Mouse (Mus musculus) megakaryocyte-erythroid progenitor cell, adult 5-6 weeks (primary cell): ENCODE data around the gene Vmn1r203. TPM values are rescaled to one million over a fixed set of nuclear protein-coding genes. Genes with fewer than 3 reads are reported as not detected.
"Not testable (repeated sequence)": the region's sequence is repeated elsewhere in the genome, so short reads cannot be mapped to it uniquely, and the experiment has no call there.

Source experiments
- ATAC-seq: replicated peaks from 2 replicates; pipeline ENCODE4 v1.8.0; 2016; ENCODE audit warnings: mild to moderate bottlenecking, inconsistent platforms; ENCODE audit not compliant: severe bottlenecking, poor library complexity, low FRiP score, low TSS enrichment
- total RNA-seq, 2 experiments: library from RNA; stranded (forward) in 1 of 2; stranded (reverse) in 1 of 2; fragments of 200-1000, 215-1000 nt in 1 of 2; fragments of >200 nt in 1 of 2; fragmentation: Nextera tagmentation in 1 of 2; gene quantifications; 2 replicates each; pipeline ENCODE4 v1.2.3; 2014 to 2017

Gene Vmn1r203
- not detected in 2 replicates for total RNA-seq (2014; fragmentation: Nextera tagmentation)
- total RNA-seq (2017), result not detected in 2 replicates

DNA sequence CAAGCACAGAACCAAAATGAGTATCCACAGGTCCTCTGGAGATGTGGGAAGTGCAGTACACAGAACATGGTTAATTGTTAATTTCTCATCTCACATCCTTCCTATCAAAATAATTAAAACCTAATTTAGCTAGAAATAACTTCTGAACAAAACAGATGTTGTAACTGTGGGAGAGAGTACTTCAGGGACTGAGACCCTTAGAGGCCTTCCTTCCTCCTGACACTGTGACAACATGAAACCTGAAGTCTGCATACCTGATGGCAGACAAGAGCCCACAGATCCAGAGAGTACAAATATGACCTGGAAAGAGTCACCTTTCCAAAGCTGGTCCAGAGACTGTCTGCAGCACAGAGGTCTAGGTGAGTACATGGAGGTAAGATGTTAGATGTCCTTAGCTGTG lies at the start of gene Vmn1r203:
Gene Vmn1r203, plus strand, starts transcription at position 301 of the 400 bp plus-strand sequence.
- ATAC-seq, result no peak

- no peak for ATAC-seq
These were observed 46.3 kb upstream of the Vmn1r203 start, which contains the start of gene Vmn1r201 for GRCm38 (mm10) chr13:22471623-22472022. Gene Vmn1r201, plus strand, starts transcription at chr13:22471923.

GRCm38 (mm10) chr13:22502431-22502830 lies 15.5 kb upstream of the Vmn1r203 start:
- ATAC-seq, result no peak

GRCm38 (mm10) chr13:22505281-22505680 lies 12.6 kb upstream of the Vmn1r203 start, which contains the start of gene Vmn1r202:
Gene Vmn1r202, minus strand, starts transcription at chr13:22505381.
- no peak for ATAC-seq

- ATAC-seq, result not testable (repeated sequence)
These were observed 35.0 kb downstream of the Vmn1r203 start, which contains the start of gene Vmn1r204 for GRCm38 (mm10) chr13:22552898-22553297. Gene Vmn1r204, plus strand, starts transcription at chr13:22553198.

GRCm38 (mm10) chr13:22574911-22575310 lies 57.0 kb downstream of the Vmn1r203 start:
- not testable (repeated sequence) for ATAC-seq

Other genes with a start within 250 kb of the Vmn1r203 start
- not detected in 2 replicates for gene Vmn1r195, start 247.6 kb upstream of the Vmn1r203 start, total RNA-seq (2014; fragmentation: Nextera tagmentation)
- not detected in 2 replicates for gene Vmn1r195, start 247.6 kb upstream of the Vmn1r203 start, total RNA-seq (2017)
- not detected in 2 replicates for gene Vmn1r196, start 228.2 kb upstream of the Vmn1r203 start, total RNA-seq (2014; fragmentation: Nextera tagmentation)
- not detected in 2 replicates for gene Vmn1r196, start 228.2 kb upstream of the Vmn1r203 start, total RNA-seq (2017)
- gene Vmn1r197, start 193.5 kb upstream of the Vmn1r203 start, total RNA-seq (2014; fragmentation: Nextera tagmentation), result not detected in 2 replicates
- gene Vmn1r197, start 193.5 kb upstream of the Vmn1r203 start, total RNA-seq (2017), result not detected in 2 replicates
- not detected in 2 replicates for gene Vmn1r198, start 167.8 kb upstream of the Vmn1r203 start, total RNA-seq (2014; fragmentation: Nextera tagmentation)
- not detected in 2 replicates for gene Vmn1r198, start 167.8 kb upstream of the Vmn1r203 start, total RNA-seq (2017)
- gene Vmn1r199, start 138.3 kb upstream of the Vmn1r203 start, total RNA-seq (2014; fragmentation: Nextera tagmentation), result not detected in 2 replicates
- gene Vmn1r199, start 138.3 kb upstream of the Vmn1r203 start, total RNA-seq (2017), result not detected in 2 replicates
- gene Vmn1r200, start 127.7 kb upstream of the Vmn1r203 start, total RNA-seq (2014; fragmentation: Nextera tagmentation), result not detected in 2 replicates
- gene Vmn1r200, start 127.7 kb upstream of the Vmn1r203 start, total RNA-seq (2017), result not detected in 2 replicates
- not detected in 2 replicates for gene Vmn1r201, start 46.2 kb upstream of the Vmn1r203 start, total RNA-seq (2014; fragmentation: Nextera tagmentation)
- not detected in 2 replicates for gene Vmn1r201, start 46.2 kb upstream of the Vmn1r203 start, total RNA-seq (2017)
- 0.07 TPM in 1 of 2 replicates, not detected in the other for gene Vmn1r202, start 12.7 kb upstream of the Vmn1r203 start, total RNA-seq (2014; fragmentation: Nextera tagmentation)
- gene Vmn1r202, start 12.7 kb upstream of the Vmn1r203 start, total RNA-seq (2017), result not detected in 2 replicates
- not detected in 2 replicates for gene Vmn1r204, start 35.1 kb downstream of the Vmn1r203 start, total RNA-seq (2014; fragmentation: Nextera tagmentation)
- gene Vmn1r204, start 35.1 kb downstream of the Vmn1r203 start, total RNA-seq (2017), result not detected in 2 replicates
- gene Vmn1r205, start 74.9 kb downstream of the Vmn1r203 start, total RNA-seq (2014; fragmentation: Nextera tagmentation), result not detected in 2 replicates
- not detected in 2 replicates for gene Vmn1r205, start 74.9 kb downstream of the Vmn1r203 start, total RNA-seq (2017)
- not detected in 2 replicates for gene Vmn1r206, start 106.1 kb downstream of the Vmn1r203 start, total RNA-seq (2014; fragmentation: Nextera tagmentation)
- gene Vmn1r206, start 106.1 kb downstream of the Vmn1r203 start, total RNA-seq (2017), result not detected in 2 replicates
- not detected in 2 replicates for gene Vmn1r207-ps, start 211.5 kb downstream of the Vmn1r203 start, total RNA-seq (2014; fragmentation: Nextera tagmentation)
- not detected in 2 replicates for gene Vmn1r207-ps, start 211.5 kb downstream of the Vmn1r203 start, total RNA-seq (2017)